Mouse (Mus musculus) testis, postnatal 14 days (tissue): ENCODE data around the gene Nploc4.

ENCODE experiments used
- DNase-seq: peaks from one replicate; pipeline ENCODE4 v3.0.0; 2021; ENCODE audit warnings: low spot score

The Nploc4 gene

DNA sequence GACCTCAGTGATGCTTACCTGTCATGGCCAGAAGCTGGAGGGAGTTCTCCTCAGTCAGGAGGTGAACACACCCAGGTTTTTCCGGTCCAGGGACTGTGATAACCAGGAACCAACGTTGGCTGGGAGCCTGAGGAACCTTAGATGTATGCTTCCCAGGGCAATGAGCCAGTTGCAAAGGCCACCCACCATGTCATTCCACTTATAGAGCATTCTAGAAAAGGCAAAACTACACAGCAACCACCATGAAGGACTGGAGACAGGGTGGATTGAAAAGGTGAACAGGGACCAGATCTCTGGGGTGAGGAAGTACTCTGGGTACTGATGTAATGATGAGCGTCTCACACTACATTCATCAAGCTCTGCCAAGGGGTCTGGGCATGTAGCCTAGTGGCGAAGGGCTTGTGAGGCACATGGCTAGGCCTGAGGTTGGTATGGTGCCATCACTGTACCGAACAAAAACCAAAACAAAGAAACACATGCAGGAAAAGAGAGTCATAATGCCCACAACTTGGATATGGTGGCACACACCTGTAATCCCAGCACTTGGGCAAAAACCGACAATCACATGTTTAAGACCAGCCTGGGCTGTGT is 102.0 kb downstream of the Nploc4 start:
- no peak for DNase-seq
